Mouse (Mus musculus): Measurements from ENCODE around the gene Med17.
A peak's percentile ranks its signal among the peaks of the same experiment; 100 is the strongest.
"Not testable (repeated sequence)": the region's sequence is repeated elsewhere in the genome, so short reads cannot be mapped to it uniquely, and the experiment has no call there.

Med17 gene

DNA sequence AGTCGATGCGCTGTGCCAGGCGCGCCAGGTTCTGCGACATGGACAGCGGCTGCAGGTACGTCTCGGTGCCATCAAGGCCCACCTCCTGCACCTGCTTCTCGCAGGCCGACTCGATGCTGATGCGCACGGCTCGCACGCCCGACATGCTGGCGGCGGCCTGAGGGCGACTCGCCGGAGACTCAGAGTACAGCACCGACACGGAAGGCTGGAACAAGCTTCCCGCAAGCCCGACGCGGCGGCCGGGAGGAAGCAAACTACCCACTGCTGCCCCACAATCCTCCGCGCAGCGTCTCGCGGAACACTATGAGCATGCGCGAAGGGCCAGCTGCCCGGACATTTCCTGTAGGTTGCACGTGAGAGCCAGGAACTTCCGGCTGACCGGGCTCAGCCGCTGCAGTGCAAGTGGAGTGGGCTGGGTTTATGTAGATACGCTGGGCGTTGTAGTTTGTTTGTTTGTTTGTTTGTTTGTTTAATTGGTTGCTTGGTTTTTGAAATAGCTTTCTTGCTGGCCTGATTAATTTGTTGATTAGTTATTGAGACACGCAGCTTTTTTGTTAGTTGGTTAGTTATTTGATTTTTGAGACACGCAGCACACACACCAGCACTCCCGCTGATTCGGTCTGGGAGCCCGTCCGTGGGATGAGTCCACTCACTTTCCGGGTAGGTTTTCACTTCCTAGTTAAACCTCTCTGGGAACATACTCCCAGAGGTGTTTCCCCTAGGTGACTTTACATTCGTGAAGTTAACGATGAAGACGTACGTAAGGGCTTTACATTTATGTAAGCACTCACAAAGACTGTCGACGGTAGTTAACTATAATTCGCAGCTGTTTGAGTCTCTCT is at the start of gene Med17:
TSS of gene Med17 (minus strand) at position 283 of the 842 bp plus-strand sequence.
- peak; percentile 89 to 90 for DNase-seq (ENCODE audit: low spot score in 2 of 2)

DNA sequence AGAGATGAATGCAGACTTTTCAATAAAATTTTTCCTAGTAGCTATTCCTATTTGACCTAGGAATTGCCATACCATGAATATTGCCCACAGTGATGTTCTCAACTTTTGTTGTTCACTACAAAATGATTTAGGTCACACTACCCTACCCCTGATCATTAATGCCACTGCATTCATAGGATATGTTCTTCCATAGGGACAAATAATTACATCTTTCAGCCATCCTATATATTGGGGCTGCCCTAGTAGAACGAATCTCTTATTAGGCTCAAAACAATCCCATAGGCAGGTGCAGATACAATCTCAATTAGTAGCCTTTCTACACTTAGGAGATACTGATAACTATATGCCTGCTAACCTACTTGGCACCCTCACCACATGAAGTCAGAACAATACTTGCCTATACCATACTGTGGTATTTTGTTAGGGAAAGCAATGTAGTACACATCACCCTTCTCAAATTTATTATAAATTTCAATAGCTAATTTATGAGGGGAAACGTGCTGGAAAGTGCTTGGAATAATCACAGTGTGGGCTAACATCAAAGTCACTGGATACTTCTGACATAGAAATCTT is 38.5 kb upstream of the Med17 start:
- no peak for DNase-seq (ENCODE audit: low spot score in 2 of 2)

DNA sequence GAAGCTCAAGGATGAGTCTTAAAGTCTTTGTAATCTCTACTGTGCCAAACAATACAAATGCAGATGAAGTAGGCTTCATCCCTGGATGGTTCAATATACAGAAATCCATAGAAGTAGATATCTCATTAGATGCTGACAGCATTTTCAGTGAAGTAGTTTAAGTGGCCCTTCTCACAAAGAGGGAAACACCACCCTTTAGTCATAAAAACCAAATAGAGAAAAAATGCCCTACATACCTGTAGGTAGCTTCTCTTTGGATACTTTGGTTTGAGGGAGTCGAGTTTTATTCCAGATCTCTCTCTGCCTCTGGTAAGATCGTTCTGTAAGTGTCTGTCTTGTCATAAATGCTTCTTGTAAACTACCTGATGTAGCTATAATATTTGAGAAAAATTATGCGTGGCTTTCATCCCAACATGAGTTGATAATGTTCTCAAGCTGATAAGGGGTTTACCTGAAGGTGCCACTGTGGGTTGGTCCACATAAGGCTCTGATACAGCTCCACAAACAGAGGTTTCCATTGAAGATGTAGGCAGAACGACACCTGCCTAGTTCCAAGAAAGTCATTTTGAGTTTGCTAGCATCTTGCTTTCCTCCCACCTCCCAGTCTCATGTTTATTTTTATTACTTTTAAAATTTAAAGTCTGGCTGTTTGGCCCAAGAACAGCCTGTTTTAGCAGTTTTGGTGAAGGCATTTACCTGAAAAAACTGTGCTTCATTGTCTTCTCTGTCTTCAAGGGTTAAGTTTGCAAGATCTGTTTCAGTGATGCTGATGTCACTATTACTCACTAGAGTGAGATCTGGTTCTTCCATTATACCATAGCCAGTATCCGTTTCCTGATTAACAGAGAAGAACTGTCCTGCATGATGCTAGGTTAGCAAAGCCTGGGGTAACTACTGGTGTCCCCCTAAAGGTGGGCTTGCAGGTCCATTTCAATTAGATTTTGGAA is 37.8 kb upstream of the Med17 start:
- DNase-seq (ENCODE audit: low spot score in 2 of 2): no peak

DNA sequence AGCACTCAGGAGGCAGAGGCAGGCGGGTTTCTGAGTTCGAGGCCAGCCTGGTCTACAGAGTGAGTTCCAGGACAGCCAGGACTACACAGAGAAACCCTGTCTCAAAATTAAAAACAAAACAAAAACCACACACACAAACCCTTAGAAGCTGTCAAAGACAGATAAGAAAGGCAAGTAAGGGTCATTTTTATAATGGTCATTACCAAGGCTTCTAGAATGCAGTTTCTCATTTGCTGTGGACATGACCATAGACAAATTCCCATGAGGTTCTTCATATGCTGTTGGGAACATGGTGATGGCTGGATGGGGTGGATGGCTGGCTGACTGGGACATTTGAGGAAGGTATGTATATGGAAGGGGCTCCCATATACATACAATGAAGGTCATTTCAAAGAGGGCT is 36.6 kb upstream of the Med17 start:
- not testable (repeated sequence) for DNase-seq (ENCODE audit: low spot score in 2 of 2)

DNA sequence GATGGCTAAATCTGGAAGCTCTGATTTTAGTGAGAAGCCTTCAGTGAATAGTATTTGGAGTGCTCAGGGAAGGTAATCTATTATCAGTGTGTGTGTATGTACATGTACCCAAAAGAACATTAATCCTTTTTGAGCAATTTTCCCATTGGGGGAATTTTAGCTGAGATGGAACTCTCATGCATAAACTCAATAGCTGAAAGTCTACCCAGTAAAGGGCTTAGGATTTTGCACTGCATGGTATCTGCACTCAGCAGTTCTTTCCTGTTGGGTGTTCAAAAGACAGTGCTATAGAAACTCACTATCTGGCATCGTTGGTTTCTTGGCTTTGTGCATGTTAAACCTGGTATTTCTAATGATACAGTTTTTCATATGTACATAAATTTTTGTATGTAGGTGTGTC is 34.9 kb upstream of the Med17 start:
- DNase-seq (ENCODE audit: low spot score in 2 of 2): no peak

DNA sequence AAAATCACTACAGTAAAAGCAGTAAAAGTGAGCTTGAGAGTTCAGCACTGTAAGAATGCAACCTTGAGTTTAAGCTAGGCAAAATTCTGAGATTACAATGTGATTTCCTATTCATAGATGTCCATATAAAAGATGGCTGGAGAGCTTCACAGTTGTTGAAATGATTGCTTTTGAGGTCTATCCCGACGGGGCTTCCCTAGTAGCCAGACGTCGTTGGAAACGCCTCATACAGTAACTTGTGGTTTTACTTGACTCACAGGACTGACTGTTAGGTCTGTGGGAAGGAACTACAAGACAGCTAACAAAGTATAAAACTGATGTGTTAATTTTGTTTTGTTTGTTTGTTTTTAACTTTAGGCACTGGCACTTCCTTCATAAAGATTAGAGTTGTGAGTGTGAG is 33.9 kb upstream of the Med17 start:
- DNase-seq (ENCODE audit: low spot score in 2 of 2): no peak

DNA sequence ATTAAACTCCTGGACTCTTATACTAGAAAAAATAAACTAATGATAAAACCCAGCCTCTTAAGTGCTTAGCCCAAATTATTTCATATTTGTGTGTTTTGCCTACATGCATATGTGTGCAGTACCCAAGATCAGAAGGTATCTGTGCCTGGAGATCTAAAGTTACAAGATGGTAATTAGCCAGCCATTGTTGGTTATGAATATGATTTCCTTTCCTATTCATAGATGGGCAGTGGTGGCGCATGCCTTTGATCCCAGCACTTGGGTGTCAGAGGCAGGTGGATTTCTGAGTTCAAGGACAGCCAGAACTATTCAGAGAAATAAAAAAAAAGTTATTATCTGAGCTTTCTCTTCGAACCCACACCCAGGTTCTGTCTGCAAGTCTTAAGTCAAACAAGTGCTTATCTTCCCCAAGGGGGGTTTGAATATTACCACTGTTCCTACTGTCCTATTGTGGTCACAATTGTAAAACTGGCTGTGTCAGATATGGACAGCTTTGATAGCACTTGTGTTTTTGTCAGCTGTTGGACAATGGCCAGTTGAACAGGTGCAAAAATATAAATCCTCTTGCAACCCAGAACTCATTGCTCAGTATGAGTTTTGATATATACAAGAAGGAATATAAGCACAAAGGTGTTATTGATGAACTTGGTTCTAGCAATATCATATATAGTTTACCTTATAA is 32.5 kb upstream of the Med17 start:
- no peak for DNase-seq (ENCODE audit: low spot score in 2 of 2)

DNA sequence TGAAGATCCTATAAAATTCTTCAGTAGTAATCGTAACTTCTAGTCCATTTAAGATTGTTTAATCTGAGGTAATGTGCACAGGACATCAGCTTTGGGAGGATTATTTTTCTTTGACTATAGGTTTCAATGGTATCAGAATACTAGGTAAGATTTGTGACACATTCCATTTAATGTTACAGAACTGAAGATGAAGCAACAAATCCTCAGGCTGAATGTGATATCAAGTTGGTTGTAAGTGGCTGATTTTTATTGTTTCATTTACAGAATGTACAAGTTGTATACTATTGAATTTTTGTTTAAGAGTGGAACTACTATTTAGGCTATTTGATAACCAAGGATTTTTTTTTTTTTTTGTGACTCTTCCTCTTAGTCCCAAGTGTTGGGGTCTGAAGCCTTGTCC is 30.4 kb upstream of the Med17 start:
- DNase-seq (ENCODE audit: low spot score in 2 of 2): no peak

DNA sequence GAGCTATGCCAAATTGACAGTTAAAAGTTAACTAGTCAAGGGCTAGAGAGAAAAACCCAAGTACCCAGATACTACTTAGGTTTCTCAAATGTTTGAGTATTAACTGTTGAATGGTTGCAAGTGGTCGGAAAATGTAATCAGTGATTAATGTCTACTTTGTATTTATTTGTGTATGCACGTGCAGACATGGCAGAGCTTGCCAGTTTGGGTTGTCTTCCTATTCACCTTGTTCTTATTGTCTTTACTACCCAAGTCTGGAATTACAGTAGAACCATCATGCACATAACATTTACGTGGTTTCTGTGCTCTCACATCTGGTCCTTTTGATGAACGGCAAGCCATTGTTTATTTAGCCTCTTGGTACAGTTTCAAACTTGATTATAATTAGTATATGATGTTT is 29.7 kb upstream of the Med17 start:
- no peak for DNase-seq (ENCODE audit: low spot score in 2 of 2)

DNA sequence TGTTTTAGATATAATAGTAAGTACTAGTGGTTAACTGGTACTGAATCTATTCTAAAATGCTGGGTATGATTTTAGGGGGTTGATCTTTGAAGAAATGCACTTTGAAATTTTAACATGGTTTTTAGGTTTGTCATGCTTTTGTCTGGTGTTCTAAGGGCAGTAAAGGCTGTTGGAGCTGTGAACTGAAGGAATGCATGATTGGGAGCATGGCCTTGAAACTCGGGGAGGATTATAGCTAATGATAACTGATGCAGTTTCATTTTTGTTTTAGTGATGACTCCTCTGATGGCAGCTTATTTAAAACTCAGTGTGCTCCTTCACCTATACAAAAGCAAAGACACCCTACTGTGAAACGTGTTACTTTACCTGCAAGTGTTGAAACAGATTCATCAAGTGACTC is 28.5 kb upstream of the Med17 start:
- no peak for DNase-seq (ENCODE audit: low spot score in 2 of 2)

DNA sequence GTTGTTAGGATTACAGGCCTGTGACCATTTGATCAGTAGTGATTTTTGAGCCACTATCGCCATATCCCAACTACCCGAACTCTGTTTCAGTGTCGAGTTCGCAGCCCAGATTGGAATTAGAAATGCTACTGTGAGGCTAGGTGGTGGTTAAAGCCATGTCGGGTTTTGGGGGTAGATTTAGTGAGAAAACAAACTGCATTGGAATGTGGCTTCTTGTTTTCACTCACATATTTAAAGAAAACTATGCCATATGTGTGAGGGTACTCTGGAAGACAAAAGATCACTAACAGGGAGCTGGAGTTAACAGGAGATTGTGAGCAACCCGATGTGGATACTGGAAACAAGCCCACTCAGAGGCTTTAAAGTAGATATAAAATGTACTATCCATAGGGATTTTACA is 27.5 kb upstream of the Med17 start:
- DNase-seq (ENCODE audit: low spot score in 2 of 2): no peak

DNA sequence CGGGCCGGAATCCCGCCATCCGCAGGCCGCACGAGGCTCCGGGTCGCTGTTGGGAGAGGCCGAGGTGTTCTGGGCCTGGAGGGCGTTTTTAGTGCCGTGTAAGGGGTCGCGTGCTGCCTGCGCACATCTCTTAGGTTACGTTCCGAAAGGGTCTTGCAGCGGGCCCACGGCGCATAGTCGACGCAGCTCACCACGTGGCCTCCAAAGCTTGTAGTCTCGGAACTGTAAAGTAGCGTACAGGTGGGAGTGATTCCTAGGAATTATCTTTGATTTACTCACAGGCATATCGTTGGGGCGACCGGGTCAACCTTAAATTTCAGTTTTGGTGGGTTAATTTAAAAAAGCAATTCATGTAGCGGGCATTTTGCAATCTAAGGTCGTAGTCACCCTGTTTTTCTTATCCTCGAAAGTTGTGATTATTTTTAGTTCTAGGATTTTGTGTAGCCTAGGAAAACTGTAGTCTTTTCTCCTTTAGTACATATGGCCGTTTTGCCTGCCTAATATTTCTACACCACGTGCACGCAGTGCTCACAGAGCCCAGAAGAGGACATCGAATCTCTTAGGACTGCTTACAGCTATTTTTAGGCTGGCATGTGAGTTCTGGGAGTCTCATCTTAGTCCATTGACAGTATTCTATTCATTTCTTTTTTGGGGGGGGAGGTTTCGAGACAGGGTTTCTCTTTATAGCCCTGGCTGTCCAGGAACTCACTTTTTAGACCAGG is 26.8 kb upstream of the Med17 start, which contains the start of gene 4931406C07Rik:
TSS of gene 4931406C07Rik (minus strand) at position 51 of the 722 bp plus-strand sequence.
- DNase-seq (ENCODE audit: low spot score in 2 of 2): no peak

DNA sequence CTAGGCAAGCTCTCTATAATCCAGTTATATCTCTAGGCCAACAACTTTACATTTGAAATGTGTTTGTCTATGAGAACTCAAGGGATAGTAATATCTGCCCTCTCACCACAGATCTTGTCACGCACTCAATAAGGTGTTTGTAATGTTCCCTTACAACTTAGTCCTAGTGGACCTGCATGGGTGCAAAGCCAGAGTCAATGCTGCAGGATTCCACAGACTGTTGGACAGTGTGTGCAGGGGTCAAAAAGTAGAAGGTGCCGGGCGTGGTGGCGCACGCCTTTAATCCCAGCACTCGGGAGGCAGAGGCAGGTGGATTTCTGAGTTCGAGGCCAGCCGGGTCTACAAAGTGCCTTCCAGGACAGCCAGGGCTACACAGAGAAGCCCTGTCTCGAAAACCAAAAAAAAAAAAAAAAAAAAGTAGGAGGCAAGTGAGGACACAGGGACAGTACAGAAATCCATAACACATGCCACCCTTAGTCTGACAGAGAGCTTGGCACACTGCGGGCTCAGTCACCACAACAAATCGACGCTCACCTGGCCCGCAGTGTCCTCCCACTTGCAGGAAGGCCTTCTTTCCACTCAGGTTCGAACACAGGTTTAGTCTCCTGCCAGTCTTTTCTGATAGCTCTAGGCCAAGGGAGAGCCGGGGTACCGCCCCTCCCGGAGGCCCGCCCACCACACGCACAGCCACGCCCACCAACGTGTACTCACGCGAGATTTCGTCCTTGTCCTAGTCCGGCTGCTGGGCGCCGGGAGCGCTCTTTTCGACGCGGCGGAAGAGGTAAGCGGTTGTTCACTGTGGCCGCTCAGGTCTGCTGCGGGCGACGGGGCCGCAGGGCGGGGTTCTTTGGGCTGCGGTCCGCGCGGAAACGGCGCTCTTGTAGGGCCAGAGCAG is 26.0 kb upstream of the Med17 start, which contains the start of gene Taf1d:
TSS of gene Taf1d (plus strand) at position 712 of the 895 bp plus-strand sequence.
- peak; percentile 92 to 96 for DNase-seq (ENCODE audit: low spot score in 2 of 2)

DNA sequence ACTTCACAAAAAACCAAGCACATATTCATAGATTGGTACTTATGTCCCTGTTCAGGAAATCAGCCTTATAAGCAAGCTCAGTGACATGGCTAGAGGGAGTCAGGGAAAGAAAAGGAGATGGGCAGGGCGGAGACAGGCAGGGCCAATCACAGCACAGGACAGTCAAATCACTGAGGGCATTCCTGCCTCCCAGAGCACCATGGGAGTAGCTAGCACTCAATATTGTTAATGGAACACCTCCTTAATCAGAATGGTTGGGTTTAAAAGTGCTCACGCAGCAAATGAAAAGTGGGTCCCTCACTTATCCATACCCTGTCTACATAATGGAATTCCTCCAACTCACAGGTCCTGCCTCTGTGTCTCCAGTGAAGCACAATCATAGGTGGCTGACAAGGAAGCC is 23.1 kb upstream of the Med17 start:
- DNase-seq (ENCODE audit: low spot score in 2 of 2): no peak

DNA sequence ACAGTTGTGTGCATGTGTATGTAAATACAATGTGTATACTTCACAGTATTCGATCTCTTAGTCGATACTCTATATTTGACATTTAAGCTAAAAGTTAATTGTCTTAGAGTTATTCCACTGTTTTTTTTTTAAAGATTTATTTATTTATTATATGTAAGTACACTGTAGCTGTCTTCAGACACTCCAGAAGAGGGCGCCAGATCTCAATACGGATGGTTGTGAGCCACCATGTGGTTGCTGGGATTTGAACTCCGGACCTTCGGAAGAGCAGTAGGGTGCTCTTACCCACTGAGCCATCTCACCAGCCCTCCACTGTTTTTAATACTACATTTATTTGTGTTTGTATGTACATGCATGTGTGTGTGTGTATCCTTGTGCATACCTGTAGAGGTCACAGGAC is 22.3 kb upstream of the Med17 start:
- not testable (repeated sequence) for DNase-seq (ENCODE audit: low spot score in 2 of 2)

DNA sequence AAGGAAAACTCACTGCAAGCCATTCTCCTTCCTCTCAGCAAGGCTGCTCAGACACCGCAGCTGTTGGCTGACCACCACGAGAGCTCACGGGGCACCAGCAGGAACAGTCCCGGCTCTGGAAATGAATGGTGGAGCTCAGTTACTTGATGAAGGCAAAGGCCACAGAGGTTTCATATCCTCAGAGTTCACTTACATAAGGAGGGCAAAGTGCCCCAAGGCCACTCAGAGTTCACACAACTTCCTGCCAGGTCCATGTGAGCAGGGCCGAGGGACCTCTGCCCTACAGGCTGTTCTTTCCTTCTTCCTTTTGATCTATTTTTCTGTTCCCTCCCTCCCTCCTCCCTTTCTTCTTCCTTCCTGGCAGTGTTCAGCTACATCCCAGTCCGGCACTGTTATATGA is 21.7 kb upstream of the Med17 start:
- DNase-seq (ENCODE audit: low spot score in 2 of 2): no peak

DNA sequence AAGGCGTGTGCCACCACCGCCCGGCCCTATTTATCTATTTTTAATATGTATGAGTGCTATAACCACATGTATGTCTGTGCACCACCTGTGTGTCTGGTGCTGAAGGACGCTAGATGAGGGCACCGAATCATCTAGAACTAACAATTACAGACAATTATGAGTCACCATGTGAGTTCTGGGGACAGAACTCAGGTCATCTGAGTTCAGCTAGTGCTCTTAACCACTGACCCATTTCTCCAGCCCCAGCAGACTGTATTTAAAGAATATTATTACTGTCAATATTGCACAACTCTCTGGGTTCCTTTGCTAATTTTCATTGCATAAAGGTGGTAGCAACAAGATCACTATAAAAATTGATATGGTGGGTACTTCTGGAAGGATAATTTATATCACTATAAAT is 20.3 kb upstream of the Med17 start:
- DNase-seq (ENCODE audit: low spot score in 2 of 2): no peak

DNA sequence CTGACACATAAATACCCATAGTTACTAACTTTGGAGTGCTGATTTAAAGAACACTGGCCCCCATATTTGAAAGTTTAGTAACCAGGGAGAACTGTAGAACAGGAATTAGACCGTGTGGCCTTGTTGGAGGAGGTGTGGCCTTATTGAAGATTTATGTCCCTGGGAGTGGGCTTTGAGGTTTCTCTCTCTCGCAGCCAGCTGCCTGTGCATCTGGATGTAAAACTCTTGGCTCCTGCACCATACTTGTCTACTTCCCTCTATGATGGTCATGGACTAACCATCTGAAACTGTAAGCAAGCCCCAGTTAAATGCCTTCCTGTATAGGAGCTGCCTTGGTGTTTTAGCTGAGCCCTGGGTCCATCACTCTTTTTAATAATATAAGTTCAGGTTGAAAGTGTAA is 18.7 kb upstream of the Med17 start:
- DNase-seq (ENCODE audit: low spot score in 2 of 2): no peak

DNA sequence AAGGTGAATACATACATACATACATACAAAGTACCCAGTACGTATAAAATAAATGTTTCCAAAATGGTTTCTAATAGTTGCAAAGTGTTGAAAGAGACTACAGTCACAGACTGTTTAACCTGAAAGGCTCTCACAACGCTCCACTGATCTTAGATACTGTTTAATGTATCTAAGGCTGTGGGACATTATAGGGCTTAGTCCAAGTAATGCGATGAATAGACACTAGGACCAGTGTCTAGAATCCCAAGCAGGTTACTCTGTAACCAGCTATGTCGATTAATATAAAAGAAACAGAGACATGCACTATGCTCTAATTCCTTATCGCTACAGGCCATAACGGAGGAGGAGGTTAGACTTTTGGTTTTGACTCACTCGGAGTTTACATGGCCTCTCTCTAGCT is 17.4 kb upstream of the Med17 start:
- no peak for DNase-seq (ENCODE audit: low spot score in 2 of 2)

DNA sequence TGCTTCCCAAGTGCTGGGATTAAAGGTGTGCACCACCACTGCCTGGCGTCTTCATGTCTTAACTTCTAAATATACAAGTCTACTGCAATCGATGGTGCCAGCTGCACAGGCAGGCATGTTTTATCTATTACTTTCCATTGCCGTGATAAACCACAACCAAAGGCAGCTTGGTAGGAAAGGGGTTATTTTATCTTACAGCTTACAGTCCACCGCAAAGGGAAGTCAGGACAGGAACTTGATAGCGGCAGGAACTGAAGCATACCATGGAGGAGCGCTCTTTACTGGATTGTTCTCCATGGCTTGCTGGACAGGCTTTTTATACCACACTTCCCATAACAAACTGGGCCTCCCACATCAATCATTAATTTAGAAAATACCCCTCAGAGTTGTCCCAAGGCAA is 9.5 kb upstream of the Med17 start:
- DNase-seq (ENCODE audit: low spot score in 2 of 2): no peak

Data from frontal cortex, postnatal 14 days (tissue).